Mouse (Mus musculus) B cell, adult 2 months (primary cell): Measurements from ENCODE around the gene Pbx1.
"Not testable (repeated sequence)": the region's sequence is repeated elsewhere in the genome, so short reads cannot be mapped to it uniquely, and the experiment has no call there.

ENCODE experiments used
- DNase-seq, 2 experiments: peaks; one replicate each; pipeline ENCODE4 v3.0.0; 2022

Gene Pbx1

DNA sequence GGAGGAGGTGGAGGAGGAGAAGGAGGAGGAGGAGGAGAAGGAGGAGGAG is at the start of gene Pbx1:
Gene Pbx1 (minus strand): TSS at position 39 of the 49 bp plus-strand sequence.
- not testable (repeated sequence) for DNase-seq

DNA sequence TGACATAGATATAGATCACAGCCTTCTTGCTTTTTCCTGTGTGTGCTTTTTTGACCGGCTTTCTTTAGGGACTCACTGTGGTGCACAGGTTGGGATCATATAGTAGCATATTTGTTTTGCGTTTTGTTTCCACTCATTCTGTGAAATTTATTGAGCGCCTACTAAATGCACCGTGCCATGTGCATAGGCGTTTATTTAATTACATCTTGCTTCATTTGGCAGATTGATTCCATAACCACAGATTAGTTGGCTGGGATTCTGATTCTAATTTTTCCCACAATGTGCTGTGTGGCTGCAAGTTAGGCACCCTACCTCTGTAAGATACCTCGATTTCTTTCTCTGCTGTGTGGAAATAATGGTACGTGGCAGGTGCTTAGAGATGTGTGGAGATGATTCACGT is 47.6 kb upstream of the Pbx1 start:
- no peak for DNase-seq

DNA sequence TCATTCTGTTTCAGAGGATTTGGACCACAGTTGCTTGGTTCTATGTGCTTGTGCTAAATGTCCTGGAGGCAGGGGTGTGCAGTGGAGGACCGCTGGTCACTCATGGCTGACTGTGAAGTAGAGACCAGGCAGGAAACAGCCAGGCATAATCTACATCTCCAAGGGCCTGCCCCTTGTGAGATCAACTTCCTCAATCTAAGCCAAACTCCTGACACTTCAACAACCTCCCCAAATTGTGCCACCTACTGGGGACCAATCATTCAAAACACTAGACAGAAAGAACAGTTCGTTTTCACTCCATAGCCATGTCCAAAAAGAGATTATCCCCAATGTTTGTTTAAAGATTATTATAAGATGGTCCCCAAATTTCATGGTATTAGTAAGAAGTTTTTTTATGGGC is 46.8 kb upstream of the Pbx1 start:
- DNase-seq: no peak

DNA sequence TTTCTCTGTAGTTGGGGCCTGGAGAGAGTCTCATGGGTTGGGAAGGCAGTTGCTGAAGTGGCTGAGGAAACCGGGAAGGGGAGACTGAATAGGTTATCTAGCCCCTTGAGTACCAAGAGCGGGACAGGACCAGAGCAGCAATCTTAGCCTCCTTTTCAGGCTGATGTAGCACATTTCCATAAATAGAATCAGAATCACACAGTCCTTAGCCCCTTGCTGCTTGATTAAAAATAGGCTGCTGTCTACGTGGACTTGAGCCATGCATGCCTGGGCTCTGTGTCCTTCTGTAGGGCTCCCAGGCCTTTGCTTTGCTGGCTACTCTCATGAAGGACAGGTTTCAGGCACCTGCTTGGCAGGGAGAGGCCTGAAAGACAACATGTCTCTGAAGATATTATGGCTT is 44.8 kb upstream of the Pbx1 start:
- no peak for DNase-seq

DNA sequence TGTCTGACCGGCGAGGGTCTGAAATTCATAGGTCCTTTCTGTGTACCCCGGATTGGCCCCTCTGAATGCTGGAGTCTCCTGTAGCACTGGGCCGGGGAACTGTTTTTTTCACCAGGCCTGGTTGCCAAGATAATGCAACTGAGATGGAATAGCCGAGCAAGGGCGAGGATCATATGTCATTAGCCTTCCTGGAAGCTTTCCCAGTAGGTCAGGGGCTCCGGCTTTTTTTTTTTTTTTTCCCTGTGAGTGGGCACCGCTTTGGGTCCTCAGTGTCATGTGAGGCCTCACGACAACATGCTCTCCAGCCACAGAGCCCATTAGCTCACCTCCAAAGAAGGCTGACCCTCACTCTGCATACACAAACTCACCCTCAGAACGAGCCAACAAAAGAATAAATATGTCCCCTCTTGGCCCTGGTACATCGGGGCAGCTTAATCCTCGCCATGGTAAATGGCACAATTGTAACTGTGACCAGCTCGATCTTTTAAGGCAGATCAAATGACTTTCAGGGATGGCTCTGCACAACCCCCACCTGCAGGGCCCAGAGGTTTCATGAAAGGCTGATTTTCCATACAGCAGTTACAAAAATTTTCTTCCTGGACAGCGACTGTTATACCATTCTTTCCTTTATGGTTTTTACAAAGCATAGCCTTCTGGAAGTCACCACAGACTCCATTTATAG is 44.3 kb upstream of the Pbx1 start:
- no peak for DNase-seq

DNA sequence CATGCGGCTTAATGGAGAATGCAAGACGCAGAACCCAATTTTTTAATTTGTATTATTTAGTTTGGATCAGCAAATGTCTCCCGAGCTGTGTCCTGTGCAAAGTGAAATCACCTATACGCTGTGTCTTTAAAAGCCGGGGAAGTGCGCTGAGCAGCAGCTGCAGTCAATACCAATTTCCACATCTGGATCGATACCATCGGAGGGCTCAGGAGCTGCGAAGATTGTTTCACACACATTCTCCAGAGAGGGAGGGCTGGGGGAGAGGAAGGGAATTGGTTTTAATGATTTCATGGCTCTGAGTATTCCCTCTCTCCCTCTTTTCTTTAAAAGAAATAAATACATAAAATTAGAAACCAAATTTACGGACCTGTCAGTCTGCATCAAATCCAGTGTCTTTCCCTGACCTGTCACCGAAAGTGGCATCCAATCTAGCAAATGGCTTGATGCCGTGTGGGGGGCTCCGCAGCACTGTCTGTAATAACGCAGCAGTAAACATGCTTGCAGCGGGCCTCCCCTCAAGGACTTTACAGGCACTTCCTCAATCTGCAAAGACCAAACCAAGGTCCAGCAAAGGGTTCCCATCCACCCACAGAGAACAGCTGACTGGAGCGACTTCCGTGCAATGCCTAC is 43.6 kb upstream of the Pbx1 start:
- no peak for DNase-seq

DNA sequence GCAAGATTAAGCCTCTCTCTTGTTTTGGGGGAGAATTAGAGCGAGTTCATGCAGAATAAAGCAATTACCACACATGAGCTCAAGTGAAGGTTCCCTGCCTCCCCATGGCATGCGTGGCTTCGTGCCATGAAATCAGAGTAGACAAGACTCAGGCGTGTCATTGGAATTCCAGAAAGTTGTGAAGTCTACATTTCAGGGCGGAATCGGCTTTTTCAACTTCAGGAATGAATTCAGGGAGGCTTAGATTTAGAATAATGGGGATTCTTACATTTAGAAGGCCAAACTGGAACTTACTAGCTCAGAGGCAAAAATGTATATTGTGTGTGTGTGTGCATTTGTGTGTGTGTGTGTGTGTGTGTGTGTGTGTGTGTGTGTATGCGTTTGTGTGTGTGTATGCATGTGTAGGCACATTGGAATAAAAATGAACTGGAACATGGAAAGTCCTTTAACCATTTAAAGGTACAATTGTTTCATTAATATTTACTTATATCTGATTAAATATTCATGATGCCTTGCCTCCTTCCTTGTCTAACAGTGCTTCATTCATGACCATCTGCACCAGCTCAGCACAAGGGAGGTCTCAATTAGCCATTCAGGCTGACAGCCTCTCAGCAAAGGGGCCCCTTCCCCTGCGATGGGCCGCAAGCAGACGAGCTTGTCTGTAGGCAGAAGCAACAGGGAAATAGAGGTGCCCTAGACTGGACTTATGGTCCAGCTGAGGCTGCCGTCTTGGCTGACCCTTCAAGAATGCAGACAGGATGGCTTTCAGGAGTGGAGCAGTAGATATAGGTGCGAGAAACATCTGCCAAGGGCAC is 41.4 kb upstream of the Pbx1 start:
- DNase-seq: no peak

DNA sequence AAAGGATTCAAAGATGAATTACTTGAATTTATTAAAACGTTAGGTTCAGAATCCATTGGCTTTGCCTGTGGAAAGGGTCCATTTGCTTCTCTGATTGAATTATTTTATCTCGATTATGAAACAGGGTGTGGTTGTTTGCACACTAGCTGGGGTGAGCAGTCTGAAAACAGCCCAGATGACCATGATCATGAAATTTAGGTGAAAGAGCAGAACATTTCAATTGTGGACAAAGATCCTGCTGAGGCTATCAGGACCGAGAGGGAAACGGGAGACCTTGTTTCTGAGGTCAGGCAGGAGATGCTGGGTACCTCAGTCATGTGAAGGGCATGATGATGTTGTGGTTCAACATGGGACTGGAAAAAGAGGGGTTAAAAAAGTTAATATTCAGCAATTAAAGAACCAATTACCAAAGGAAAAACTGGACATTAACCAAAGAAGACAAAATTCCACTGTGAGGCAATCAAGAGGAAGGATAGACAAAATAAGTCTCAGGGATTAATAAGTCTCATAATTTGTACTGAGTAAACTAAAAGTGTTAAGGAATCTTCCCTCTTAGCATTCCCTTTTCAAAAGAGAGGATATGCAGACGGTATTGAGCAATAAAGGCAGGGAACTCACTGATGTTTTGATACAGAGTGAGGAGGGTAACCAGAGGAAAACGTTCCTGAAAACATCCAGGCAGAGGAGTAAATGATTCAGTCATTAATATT is 40.6 kb upstream of the Pbx1 start:
- no peak for DNase-seq

DNA sequence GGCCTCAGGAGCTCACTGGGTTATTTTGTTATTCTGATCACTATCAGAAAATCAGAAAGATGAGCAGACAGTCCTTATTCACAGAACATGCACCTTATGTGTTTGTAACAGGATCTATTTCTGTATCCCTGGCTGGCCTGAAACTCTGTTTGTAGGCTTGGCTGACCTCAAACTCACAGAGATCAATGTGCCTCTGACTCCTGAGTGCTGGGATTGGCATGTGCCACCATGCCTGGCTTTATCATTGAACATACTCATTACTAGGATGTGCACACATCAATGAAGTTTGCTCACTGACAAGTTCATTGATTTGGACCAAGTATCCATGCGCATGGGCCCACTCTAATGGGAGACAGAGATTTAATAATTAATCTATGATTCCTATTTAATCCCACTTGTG is 27.4 kb upstream of the Pbx1 start:
- no peak for DNase-seq

DNA sequence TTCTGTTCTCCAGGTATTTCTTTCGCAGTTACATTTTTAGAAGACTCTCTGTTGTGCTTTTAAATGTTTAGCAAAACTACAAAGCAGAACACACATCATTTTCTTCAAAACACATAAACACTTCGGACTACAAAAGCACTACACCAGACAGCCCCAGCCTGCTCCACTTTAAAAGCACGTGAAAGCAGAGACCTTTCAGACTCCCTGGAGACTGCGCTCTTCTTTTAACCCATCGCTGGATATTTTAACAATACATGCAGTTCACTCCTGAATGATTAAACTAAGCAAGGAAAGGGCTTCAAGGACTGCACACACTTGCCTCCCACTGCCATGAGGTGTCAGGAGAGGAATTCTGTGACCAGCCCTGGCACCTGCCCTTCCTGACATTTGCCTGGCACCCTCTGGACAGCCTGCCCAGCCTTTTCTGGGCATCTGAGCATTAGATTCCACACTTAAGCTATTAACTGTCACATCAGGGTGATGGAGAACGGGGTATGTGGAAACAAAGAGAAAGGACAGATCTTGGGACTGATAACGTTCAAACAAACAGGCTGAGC is 25.2 kb upstream of the Pbx1 start:
- DNase-seq: no peak

DNA sequence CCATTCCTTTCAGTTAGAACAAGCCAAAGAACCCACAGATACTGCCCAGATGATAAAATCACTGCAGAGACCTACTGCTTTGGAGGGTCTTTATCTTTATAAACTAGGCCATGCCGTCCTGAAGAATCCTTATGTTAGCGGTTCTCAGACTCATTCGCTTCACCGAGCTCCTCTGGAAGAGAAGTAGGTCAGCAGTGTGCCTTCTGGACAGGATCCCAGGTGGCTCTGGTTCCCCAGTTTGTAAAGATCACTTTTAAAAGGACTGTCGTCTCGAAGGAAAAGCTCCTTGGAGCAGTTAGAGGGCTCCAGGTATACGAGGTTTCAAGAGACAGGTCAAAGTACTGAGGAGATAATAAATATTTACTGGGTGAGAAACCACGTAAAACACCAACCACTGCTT is 23.1 kb upstream of the Pbx1 start:
- no peak for DNase-seq

DNA sequence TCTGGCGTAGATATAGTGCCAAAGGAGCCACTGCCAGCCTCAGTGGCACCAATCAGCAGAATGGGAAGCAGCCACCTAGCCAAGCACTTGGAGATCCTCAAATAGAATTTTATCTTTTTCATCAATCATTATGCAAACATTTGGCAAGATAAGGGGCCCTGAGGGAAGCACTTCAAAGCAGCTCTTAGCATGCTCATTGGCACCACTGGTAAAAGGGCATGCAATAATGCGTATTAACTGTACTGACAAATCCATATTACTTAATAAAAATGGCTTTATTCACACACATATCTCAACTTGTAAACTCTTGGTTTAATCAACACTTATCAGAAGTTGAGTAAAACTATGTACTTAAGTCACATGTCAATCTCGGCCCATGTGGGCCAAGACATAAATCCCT is 1.6 kb upstream of the Pbx1 start:
- no peak for DNase-seq

DNA sequence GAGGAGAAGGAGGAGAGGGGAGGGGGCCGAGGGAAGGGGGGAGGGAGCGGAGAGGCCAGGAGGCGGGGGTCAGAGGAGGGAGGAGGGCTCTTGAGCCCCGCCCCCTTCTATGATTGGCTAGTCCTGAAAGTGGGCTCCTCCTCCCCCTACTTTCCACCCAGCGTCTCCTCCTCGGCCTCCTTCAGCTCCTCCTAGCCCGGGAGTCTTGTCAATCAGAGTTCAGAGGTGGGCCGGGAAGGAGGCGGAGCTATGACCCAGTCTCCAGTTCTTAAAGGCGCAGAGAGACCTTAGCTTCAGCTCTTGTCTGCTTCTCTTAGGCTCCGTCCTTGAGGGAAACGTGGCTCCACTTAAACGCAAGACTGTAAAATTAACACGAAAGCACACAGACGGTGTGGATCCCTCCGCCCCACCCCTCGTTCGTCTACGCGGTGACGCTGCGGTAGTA is 233 bp upstream of the Pbx1 start:
- peak; percentile 84 for DNase-seq

DNA sequence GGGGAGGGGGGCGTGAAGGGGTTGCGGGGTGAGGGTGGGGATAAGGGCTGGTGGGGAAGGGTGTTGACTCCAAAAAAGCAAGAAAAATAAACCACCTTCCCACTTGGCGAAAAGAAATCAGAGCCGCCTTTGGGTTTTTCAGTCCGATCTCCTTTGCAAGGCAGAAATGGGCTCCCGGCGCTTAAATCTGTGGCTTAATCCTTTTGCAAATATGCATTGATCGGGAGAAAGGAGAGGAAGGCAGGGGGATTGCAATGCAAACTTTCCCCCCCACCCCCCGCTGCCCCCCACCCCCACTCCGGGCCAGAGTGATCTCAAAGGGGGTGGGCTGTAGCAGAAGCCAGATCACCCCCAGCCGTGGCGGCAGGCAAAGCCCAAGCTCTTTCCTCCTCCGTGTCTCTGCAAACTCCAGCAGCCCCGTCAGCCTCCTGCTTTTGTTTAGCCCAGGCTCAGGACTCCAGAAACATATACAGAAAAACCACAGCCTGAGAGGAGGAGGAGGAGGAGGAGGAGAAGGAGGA is 299 bp downstream of the Pbx1 start:
- no peak for DNase-seq

DNA sequence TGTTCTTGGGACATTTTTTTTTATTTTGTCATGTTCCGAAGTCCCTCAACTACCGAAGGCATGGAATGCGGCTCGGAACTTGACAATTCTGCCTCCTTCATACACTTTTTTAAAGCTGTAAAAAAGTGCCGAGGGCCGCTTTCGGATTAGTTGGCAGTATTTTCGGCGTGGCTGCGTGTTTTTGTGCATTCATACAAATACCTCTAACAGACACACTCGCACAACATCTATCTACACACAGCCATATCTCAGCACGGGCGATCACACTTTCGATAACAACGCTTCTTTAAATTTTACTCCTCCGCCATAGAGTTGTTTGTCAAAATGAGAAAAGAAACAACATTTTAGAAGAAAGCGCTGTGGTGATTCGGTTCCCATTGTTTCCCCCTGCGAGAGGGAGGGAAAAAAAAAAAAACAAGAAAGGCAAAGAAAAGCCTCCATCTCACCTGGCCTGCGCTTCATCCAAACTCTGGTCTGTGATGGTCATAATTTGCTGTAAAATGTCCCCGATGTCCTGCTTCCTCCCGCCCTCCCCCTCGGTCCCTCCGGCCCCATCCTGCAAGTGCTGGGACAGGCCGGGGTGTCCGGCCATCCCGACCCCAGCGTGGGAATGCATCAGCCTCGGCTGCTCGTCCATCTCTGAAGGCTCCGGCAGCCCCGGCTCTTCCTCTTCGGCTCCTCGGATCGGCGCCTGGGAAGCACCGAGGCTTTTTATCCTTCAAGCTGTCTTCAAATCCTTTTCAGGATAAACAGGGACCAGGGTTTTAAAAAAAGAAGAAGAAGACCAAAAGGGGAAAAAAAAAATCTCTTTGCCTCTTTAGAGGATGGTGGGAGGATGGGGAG is 981 bp downstream of the Pbx1 start:
- DNase-seq: peak; percentile 3 to 14

DNA sequence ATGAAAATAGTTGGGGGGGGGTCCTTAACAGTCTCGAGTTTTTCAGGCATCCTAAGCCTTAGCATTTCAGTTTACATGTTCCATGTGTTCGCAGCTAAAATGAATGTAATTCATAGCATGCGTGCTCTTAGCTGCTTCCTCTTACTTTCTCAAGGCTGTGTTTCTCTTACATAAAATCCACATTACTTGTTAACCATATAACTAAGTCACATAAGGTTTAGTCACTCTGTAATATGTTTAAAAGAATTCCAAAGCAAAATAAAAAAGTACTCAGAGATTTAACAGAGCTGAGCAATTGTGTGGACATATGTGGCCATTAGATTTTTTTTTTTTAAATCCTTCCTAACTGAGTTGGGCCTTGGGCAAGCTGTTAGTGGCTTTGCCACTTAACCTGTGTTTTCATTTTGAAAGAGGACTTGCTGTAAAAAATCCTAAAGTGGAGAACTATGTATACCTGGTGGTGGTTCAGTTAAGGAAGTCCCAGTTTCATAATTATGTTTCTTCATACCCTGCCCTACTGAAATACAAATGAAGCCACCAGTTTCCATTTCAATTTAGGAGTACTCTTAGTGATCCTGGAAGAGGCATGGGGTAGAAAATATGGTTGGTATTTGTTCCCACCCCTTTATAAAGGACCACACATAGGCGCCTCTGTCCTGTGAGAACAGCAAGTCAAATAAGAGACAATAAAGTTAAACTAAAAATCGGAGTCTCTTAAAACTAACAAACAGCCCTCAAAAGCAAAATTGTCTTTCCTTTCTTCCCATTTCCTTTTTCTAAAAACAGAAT is 2.0 kb downstream of the Pbx1 start:
- DNase-seq: no peak

DNA sequence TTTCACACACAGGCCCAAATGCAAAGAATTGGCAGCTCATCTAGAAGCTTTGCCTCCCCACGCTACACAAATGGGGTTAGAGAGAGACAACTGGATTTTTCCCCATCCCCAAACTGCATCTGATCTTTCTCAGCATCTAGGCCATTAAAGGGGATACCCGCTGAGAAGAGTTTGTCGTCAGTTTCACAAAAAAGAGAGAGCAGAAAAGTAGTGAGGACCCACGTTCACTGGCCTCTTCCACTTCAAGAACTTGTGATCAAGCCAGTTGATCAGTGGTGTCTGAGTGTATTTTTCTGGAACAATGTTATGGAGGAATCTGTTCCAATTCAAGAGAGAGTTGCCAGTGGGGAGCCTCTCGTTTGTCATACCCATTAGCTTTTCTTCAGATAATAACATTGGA is 2.7 kb downstream of the Pbx1 start:
- peak in 1 of 2 experiments; percentile 2 for DNase-seq

DNA sequence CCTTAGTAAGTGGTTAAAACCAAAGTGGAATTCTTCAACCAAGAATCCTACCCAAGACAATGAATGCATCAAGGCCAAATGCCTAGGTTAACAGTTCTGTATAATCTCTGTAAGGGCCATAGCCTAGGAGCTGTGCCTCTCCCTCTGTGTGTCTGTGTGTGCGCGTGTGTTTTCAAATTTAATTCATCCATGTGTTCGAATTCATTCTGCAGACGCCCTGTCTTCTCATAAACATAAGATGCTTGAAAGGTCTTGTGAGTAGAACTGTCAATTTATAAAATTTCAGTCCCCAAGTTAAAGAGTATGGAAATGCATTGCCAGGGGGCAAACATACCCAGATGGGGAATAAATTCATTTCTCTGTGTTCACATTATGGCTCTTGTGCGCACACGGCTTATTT is 3.8 kb downstream of the Pbx1 start:
- DNase-seq: no peak

DNA sequence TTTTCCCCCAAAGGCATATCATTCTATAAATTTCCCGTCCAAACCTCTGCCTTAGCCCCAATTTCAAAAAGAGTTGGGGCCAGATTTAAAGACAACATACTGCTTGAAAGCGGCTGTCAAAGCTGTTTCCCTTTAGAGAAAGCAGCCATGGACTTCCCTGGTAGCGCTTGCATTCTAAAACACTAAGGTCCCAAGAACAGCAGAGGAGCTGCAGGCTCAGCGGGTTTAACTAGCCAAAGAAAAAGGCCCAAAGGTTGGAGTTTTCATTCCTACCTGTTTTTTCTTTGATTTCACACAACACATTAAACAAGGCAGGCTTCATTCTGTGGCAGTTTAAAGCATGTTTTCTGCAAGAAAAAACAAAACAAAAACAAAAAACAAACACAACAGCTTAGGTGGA is 4.5 kb downstream of the Pbx1 start:
- DNase-seq: no peak

DNA sequence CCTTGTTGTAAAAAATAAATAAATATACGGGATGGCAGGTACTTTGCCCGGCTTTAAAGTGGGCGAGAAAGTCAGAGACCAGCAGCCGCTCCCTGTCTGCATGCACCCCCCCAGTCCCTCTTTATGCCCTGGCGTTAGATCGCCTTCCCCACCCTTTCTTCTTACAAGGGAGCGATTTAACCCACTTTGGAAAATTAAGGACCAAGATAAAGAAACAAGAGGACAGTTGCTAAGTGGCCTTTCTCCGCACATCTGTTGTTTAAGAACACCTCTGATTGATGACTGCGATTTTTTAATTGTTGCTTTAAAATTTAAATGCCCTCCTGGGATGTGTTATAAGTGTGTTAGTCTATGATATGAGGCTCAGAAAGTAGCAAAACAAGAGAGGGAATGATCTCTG is 5.2 kb downstream of the Pbx1 start:
- DNase-seq: no peak

DNA sequence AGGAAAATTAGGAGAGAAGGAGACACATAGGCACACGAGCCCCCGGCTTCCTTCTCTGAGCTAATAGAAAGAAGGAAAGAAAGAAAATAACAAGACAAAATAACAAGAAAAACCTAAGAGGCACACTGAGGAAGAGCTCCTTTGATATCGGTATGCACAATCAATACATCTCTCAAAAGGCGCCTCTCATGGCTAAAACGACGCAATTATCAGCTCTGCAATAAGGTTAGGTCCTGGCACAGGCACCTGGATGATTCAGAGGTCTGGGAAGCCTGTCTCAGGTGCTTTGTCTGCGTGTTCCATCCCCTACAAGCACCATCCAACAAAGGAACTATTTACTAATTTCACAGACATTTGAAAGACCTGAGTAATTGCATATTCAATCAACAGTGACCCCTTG is 5.8 kb downstream of the Pbx1 start:
- DNase-seq: no peak
